Mouse (Mus musculus) left cerebral cortex, postnatal 36 days (tissue): ENCODE measurements around the gene Dynlt1b. TPM values are rescaled to one million over a fixed set of nuclear protein-coding genes. Genes with fewer than 3 reads are reported as not detected.
"Not testable (repeated sequence)": the region's sequence is repeated elsewhere in the genome, so short reads cannot be mapped to it uniquely, and the experiment has no call there.

Experiments
- DNase-seq, 2 experiments: peaks; one replicate each; pipeline ENCODE4 v3.0.0; 2021 to 2022; ENCODE audit warnings: low spot score in 2 of 2, mixed read lengths in 1 of 2
- intact Hi-C: fragments of 180-260 bp; cut with DNase I; formaldehyde crosslinking; loops from one replicate; pipeline ENCODE4 v1.15.1; 2025
- total RNA-seq, 2 experiments: library from RNA; stranded (reverse); gene quantifications; 2 replicates each; pipeline ENCODE4 v1.2.3; 2021

Gene Dynlt1b
- total RNA-seq, result 10 to 100 TPM; 45.8 to 49.4 TPM

GRCm38 (mm10) chr17:6429945-6430344, at the start of gene Dynlt1b:
Dynlt1b (plus strand) TSS chr17:6430112.
- peak; percentile 100 for DNase-seq
- intact Hi-C loops, result not testable (repeated sequence)

- intact Hi-C loops, DNase-seq: not testable (repeated sequence)
Observed at GRCm38 (mm10) chr17:6380182-6380841, 49.6 kb upstream of the Dynlt1b start.

- intact Hi-C loops, result not testable (repeated sequence)
Observed at GRCm38 (mm10) chr17:6381071-6381682, 48.7 kb upstream of the Dynlt1b start.

GRCm38 (mm10) chr17:6386927-6387326, 43.0 kb upstream of the Dynlt1b start:
- intact Hi-C loops, DNase-seq: not testable (repeated sequence)

More at GRCm38 (mm10) chr17:6381071-6381682, 48.7 kb upstream of the Dynlt1b start:
- not testable (repeated sequence) for DNase-seq

GRCm38 (mm10) chr17:6387380-6387911, 42.5 kb upstream of the Dynlt1b start:
- DNase-seq, intact Hi-C loops: not testable (repeated sequence)

- intact Hi-C loops, DNase-seq: not testable (repeated sequence)
Observed at GRCm38 (mm10) chr17:6389463-6389862, 40.4 kb upstream of the Dynlt1b start.

GRCm38 (mm10) chr17:6390731-6391130, 39.2 kb upstream of the Dynlt1b start:
- intact Hi-C loops, DNase-seq: not testable (repeated sequence)

GRCm38 (mm10) chr17:6391736-6392135, 38.2 kb upstream of the Dynlt1b start:
- DNase-seq, intact Hi-C loops: not testable (repeated sequence)

GRCm38 (mm10) chr17:6392473-6393340, 37.2 kb upstream of the Dynlt1b start:
- intact Hi-C loops, DNase-seq: not testable (repeated sequence)

GRCm38 (mm10) chr17:6398079-6398478, 31.8 kb upstream of the Dynlt1b start:
- intact Hi-C loops, result not testable (repeated sequence)

GRCm38 (mm10) chr17:6398816-6399215, 31.1 kb upstream of the Dynlt1b start:
- DNase-seq, intact Hi-C loops: not testable (repeated sequence)

More at GRCm38 (mm10) chr17:6398079-6398478, 31.8 kb upstream of the Dynlt1b start:
- not testable (repeated sequence) for DNase-seq

- DNase-seq, intact Hi-C loops: not testable (repeated sequence)
Observed at GRCm38 (mm10) chr17:6399281-6400096, 30.4 kb upstream of the Dynlt1b start.

GRCm38 (mm10) chr17:6400097-6400489, 29.8 kb upstream of the Dynlt1b start:
- intact Hi-C loops, result not testable (repeated sequence)

GRCm38 (mm10) chr17:6404493-6404892, 25.4 kb upstream of the Dynlt1b start:
- DNase-seq, intact Hi-C loops: not testable (repeated sequence)

More at GRCm38 (mm10) chr17:6400097-6400489, 29.8 kb upstream of the Dynlt1b start:
- not testable (repeated sequence) for DNase-seq

- DNase-seq, intact Hi-C loops: not testable (repeated sequence)
Observed at GRCm38 (mm10) chr17:6406972-6407371, 22.9 kb upstream of the Dynlt1b start.

- intact Hi-C loops, DNase-seq: not testable (repeated sequence)
Observed at GRCm38 (mm10) chr17:6410713-6411213, 19.1 kb upstream of the Dynlt1b start.

- intact Hi-C loops, result not testable (repeated sequence)
Observed at GRCm38 (mm10) chr17:6417118-6417517, 12.8 kb upstream of the Dynlt1b start.

GRCm38 (mm10) chr17:6420557-6420956, 9.4 kb upstream of the Dynlt1b start:
- DNase-seq, intact Hi-C loops: not testable (repeated sequence)

More at GRCm38 (mm10) chr17:6417118-6417517, 12.8 kb upstream of the Dynlt1b start:
- DNase-seq, result not testable (repeated sequence)
